Mouse (Mus musculus): ENCODE data around the gene Smap1. TPM values are rescaled to one million over a fixed set of nuclear protein-coding genes. Genes with fewer than 3 reads are reported as not detected.

The Smap1 gene
- 20.1 and 43.0 TPM in 2 replicates for polyA plus RNA-seq (2012; rRNA removed; ENCODE audit: low replicate concordance)

DNA sequence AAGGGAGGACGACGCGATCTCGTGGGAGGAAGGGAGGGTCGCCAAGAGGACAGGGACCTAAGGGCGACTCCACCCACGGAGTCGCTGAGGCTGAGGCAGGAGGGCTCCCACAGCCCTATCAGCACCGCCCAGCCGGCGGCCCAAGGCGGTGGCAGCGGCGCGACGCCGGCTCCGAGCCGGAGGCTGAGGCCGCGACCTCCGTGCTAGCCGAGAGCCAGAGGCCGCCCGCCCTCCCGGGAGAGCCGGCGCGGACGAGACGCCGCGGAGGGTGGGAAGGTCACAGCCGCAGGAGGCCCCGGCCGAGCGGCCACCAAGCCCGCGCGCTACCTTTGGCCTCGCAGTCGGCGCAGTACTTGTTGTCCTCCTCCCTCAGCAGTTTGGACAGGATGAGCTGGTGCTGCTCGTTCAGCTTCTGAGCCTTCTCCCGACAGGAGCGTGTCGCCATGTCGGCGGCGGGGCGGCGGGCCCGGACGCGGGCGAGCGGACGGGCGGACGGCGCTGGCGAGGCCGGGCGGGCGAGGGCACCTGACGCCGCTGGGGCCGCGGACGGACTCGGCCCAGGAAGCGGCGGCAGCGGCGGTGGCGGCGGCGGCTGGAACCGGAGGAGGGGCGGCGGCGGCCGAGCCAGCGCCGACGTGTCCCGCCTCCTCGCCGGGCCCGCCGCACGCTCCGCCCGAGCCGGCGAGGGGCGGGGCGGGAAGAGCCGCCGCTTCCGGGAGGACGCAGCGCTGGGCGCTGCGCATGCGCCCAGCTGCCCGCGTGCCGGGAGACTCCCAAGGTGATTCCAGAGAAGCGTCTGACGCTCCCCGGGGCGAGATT lies at the start of gene Smap1:
TSS of gene Smap1 (minus strand) at position 607 of the 819 bp plus-strand sequence.

Other genes with a start within 250 kb of the Smap1 start
- gene B3gat2, start 160.6 kb downstream of the Smap1 start, polyA plus RNA-seq (2012; rRNA removed; ENCODE audit: low replicate concordance): 0.07 TPM in 1 of 2 replicates, not detected in the other
- 3.9 and 15.5 TPM in 2 replicates for gene Sdhaf4, start 83.3 kb upstream of the Smap1 start, polyA plus RNA-seq (2012; rRNA removed; ENCODE audit: low replicate concordance)
- gene Fam135a, start 178.0 kb upstream of the Smap1 start, polyA plus RNA-seq (2012; rRNA removed; ENCODE audit: low replicate concordance): 1.9 and 4.6 TPM in 2 replicates

Data from mammary gland, adult 2 months (tissue).